ENCODE assay signal across 9 mouse cellular contexts in the genomic region with DNA sequence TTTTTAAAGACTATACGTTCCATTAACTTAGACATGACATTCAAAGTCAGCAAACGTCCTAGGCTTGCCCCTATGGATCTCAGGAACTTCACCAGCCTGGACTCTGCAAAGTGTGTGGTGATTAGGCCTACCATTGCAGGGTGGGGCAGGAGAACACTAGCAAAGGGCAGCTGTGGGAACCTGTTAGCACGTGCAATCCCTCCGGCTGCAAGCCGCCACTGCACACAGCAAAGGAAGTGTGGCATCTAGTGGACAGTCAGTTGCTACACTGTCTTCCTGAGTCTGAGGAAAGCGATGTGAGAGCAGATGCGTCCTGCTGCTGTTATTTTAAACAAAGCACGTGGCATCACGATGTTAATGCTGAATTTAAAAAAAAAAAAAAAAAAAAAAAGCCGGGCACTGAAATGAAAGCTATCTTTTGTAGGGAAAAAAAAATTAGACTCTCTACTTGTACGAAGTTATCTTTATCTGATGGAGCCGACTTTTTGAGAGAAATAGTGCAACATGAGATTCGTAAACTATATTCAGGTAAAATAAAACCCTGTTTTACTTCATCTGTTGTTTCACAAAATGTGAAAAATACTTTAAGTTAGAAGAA. TPM values are rescaled to one million over a fixed set of nuclear protein-coding genes. Genes with fewer than 3 reads are reported as not detected.
A peak's percentile ranks its signal among the peaks of the same experiment; 100 is the strongest.
DNase-seq lines count a peak whose midpoint lies in the region; ATAC-seq and TF ChIP-seq lines count a peak whose summit lies in the region.
"Had no signal": no experiment of that assay in that cellular context is flagged by ENCODE, and none has a peak within 500 bp of the region (broad histone marks: within the 10 kb centered on the region; RNA-seq: fewer than 3 reads in every experiment).

No protein-coding gene starts in this region.

- peak; percentile 56; the same call in 1 of the 2 replicates for ATAC-seq in kidney, embryonic 15.5 days (replicated peaks; ENCODE audit: low FRiP score)
- peak; percentile 26; the same call in 1 of the 2 replicates for ATAC-seq in embryonic facial prominence, embryonic 13.5 days (ENCODE audit: insufficient number of reproducible peaks, insufficient read depth, low FRiP score, low TSS enrichment, low read depth)

- intact Hi-C loops in left cerebral cortex, adult 2 months (cut with DNase I) = loop anchor here (2.0 kb wide), 1 partner anchor 312 kb away; no protein-coding TSS in a partner anchor
- intact Hi-C loops in heart, postnatal 36 days (cut with DNase I) = no loop called here

- WGBS in kidney, embryonic 15.5 days = 39% methylated on average over 13 of the region's 13 CpGs
- 38% methylated on average over 13 of the region's 13 CpGs for WGBS in embryonic facial prominence, embryonic 13.5 days

- H3K4me2 ChIP-seq in kidney, embryonic 15.5 days = no peak overlapping the region
- no peak overlapping the region for H3K4me2 ChIP-seq in embryonic facial prominence, embryonic 13.5 days

- no peaks in the 10 kb centered on the region for H3K36me3 ChIP-seq in kidney, embryonic 15.5 days
- H3K36me3 ChIP-seq in embryonic facial prominence, embryonic 13.5 days = no peaks in the 10 kb centered on the region

- no peaks in the 10 kb centered on the region for H3K9me3 ChIP-seq in kidney, embryonic 15.5 days (replicated peaks)
- H3K9me3 ChIP-seq in embryonic facial prominence, embryonic 13.5 days = no peaks in the 10 kb centered on the region

- no peaks in the 10 kb centered on the region for H3K27me3 ChIP-seq in kidney, embryonic 15.5 days
- no peaks in the 10 kb centered on the region for H3K27me3 ChIP-seq in embryonic facial prominence, embryonic 13.5 days

- no peak for DNase-seq in kidney, adult 11 months
- peak; percentile 88 for DNase-seq in ES-CJ7 (ENCODE audit: low read depth, low spot score)
- DNase-seq in left cerebral cortex, adult 2 months (ENCODE audit: extremely low spot score in 1 of 2, low spot score in 2 of 2) = peak in 1 of 2 experiments; percentile 11
- DNase-seq in retina, embryonic 14.5 days (ENCODE audit: low spot score) = peak; percentile 55
- no peak for DNase-seq in urinary bladder, postnatal 10 days (ENCODE audit: low spot score)
- DNase-seq in heart, postnatal 36 days = no peak

- H3K4me3 ChIP-seq in kidney, embryonic 15.5 days (replicated peaks) = no peak overlapping the region
- no peak overlapping the region for H3K4me3 ChIP-seq in embryonic facial prominence, embryonic 13.5 days
- H3K4me3 ChIP-seq in left cerebral cortex, adult 2 months = no peak overlapping the region
- H3K4me3 ChIP-seq: myocyte had no signal

- no peak overlapping the region for H3K27ac ChIP-seq in kidney, embryonic 15.5 days
- no peak overlapping the region for H3K27ac ChIP-seq in embryonic facial prominence, embryonic 13.5 days
- no peak overlapping the region for H3K27ac ChIP-seq in left cerebral cortex, adult 2 months

- TF ChIP-seq CTCF in left cerebral cortex, adult 2 months (IDR thresholded peaks at IDR 0.05) = peak; percentile 47

- H3K9ac ChIP-seq in kidney, embryonic 15.5 days = no peak overlapping the region
- H3K9ac ChIP-seq in embryonic facial prominence, embryonic 13.5 days = no peak overlapping the region

- no peaks in the 10 kb centered on the region for H3K4me1 ChIP-seq in kidney, embryonic 15.5 days
- H3K4me1 ChIP-seq in embryonic facial prominence, embryonic 13.5 days = no peaks in the 10 kb centered on the region

RNA-seq across cellular contexts. Expression of gene Smarcad1, which starts 45.5 kb away (rescaled TPM):
- 67.0 and 70.6 TPM in 2 replicates for polyA plus RNA-seq in kidney, embryonic 15.5 days (2015; fragmentation: Nextera tagmentation; extraction: Ambion mirVana)
- 83.8 and 97.5 TPM in 2 replicates for polyA plus RNA-seq in embryonic facial prominence, embryonic 13.5 days (2015; fragmentation: Nextera tagmentation; extraction: Ambion mirVana)
- 10 to 100 TPM; 34.4 to 40.9 TPM for total RNA-seq in left cerebral cortex, adult 2 months (2021)
- total RNA-seq in heart, postnatal 36 days (2021) = 10 to 100 TPM; 19.0 to 20.3 TPM

Comparison
In these comparisons a context has a peak if more than half of its experiments do, and no peak if none do; other contexts are left out.
1. DNase-seq: peak in ES-CJ7 (single experiment) and retina, embryonic 14.5 days (single experiment); none in kidney, adult 11 months (single experiment), urinary bladder, postnatal 10 days (single experiment) and heart, postnatal 36 days (0 of 2).